Mouse (Mus musculus) heart, embryonic 14.5 days (tissue): ENCODE data around the gene Krt15. TPM values are rescaled to one million over a fixed set of nuclear protein-coding genes. Genes with fewer than 3 reads are reported as not detected.

Source experiments
- ATAC-seq: fragments of 200-750 bp; cut with Nextera tagmentation; 2 replicates; pipeline ENCODE4 v1.8.0; 2017; ENCODE audit warnings: low read depth, moderate TSS enrichment; ENCODE audit not compliant: insufficient number of reproducible peaks, insufficient read depth, low FRiP score
- H3K27ac ChIP-seq, 2 experiments: fragments of 200-500 bp in 1 of 2; fragments of 300-500 bp in 1 of 2; sonication (generic) in 1 of 2; replicated peaks in 1 of 2; 2 replicates each; pipeline ENCODE4 v1.5.1; 2012 to 2014; ENCODE audit warnings: low read depth in 2 of 2, low read length in 2 of 2, control low read depth in 1 of 2, mild to moderate bottlenecking in 1 of 2, mixed read lengths in 1 of 2; ENCODE audit not compliant: control insufficient read depth in 1 of 2, insufficient read depth in 1 of 2
- H3K27me3 ChIP-seq: fragments of 300-500 bp; sonication (generic); 2 replicates; pipeline ENCODE4 v1.6.1; 2014; ENCODE audit warnings: mild to moderate bottlenecking, low read length, control low read depth; ENCODE audit not compliant: control insufficient read depth, insufficient read depth
- H3K36me3 ChIP-seq: fragments of 300-500 bp; sonication (generic); 2 replicates; pipeline ENCODE4 v1.6.1; 2014; ENCODE audit warnings: mild to moderate bottlenecking, control low read depth, low read length, mixed read lengths; ENCODE audit not compliant: control insufficient read depth, insufficient read depth
- H3K4me1 ChIP-seq, 2 experiments: fragments of 200-500 bp in 1 of 2; fragments of 300-500 bp in 1 of 2; sonication (generic) in 1 of 2; 2 replicates each; pipeline ENCODE4 v1.6.1; 2012 to 2014; ENCODE audit warnings: low read length in 2 of 2, control low read depth in 1 of 2, mixed read lengths in 1 of 2; ENCODE audit not compliant: control insufficient read depth in 2 of 2, insufficient read depth in 2 of 2
- H3K4me2 ChIP-seq: fragments of 300-500 bp; sonication (generic); 2 replicates; pipeline ENCODE4 v1.6.1; 2014; ENCODE audit warnings: mild to moderate bottlenecking, low read length
- H3K4me3 ChIP-seq, 2 experiments: fragments of 200-500 bp in 1 of 2; fragments of 300-500 bp in 1 of 2; sonication (generic) in 1 of 2; 2 replicates each; pipeline ENCODE4 v1.5.1; 2012 to 2014; ENCODE audit warnings: low read length in 2 of 2, mild to moderate bottlenecking in 2 of 2, control low read depth in 1 of 2, low read depth in 1 of 2, moderate library complexity in 1 of 2; ENCODE audit not compliant: control insufficient read depth in 1 of 2, insufficient read depth in 1 of 2
- H3K9ac ChIP-seq: fragments of 300-500 bp; sonication (generic); 2 replicates; pipeline ENCODE4 v1.6.1; 2014; ENCODE audit warnings: mild to moderate bottlenecking, low read length
- H3K9me3 ChIP-seq: fragments of 300-500 bp; sonication (generic); 2 replicates; pipeline ENCODE4 v1.6.1; 2016; ENCODE audit warnings: low read length, control low read depth; ENCODE audit not compliant: control insufficient read depth
- WGBS: fragments of 180-500 bp; shearing (Covaris S2); extraction: QIAGEN DNeasy Blood & Tissue Kit; methylation state at CpG from one replicate; pipeline ENCODE4 v1.1.7; 2014; 5-methylcytosine and 5-hydroxymethylcytosine counted together
- polyA plus RNA-seq: library from polyadenylated mRNA; unstranded; fragments of >200 nt; fragmentation: Nextera tagmentation; extraction: Ambion mirVana; gene quantifications from 2 replicates; pipeline ENCODE4 v1.2.1, GENCODE M21; 2014

Gene Krt15
- polyA plus RNA-seq = 0.50 TPM in 1 of 2 replicates, not detected in the other

DNA sequence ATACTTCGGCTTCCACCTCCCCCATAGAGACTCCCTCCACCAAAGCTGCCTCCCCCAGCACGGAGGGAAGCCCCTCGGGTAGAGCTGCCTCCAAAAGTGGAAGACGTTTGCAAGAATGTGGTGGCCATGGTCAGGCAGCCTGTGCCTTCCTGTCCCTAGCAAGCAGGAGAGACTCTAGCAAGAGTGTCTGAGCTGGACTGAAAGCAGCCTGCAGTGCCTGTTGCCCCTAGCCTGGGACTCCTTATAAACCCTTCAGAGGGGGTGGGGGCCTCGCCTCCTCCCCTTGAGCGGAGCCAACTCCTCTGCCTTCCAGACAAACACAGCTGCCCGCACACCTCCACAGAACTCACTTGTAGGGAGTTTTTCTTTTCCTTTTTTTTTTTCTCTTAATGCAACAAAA lies at the start of gene Krt15:
Krt15 (minus strand) TSS at position 198 of the 400 bp plus-strand sequence.
- Histone ChIP-seq H3K4me3 (no peak within 1 kb of the TSS), H3K4me2 (no peak within 1 kb of the TSS), H3K9ac (no peak within 1 kb of the TSS), H3K27ac (no peak within 1 kb of the TSS), H3K36me3 (peaks cover 5% of the 10 kb centered on the region; the same call in 1 of the 2 replicates), H3K27me3 (peaks cover 10% of the 10 kb centered on the region), H3K4me1 (no peaks in the 10 kb centered on the region; a peak in 1 of 4 replicates), H3K9me3 (no peaks in the 10 kb centered on the region)
- WGBS = 51% methylated on average over 7 of the region's 7 CpGs
- ATAC-seq = no peak

GRCm38 (mm10) chr11:100181725-100182124 lies 46.0 kb upstream of the Krt15 start:
- Histone ChIP-seq H3K9me3 (no peaks in the 10 kb centered on the region), H3K4me1 (no peaks in the 10 kb centered on the region), H3K27ac (no peak overlapping the region), H3K4me3 (no peak overlapping the region), H3K36me3 (no peaks in the 10 kb centered on the region), H3K27me3 (no peaks in the 10 kb centered on the region), H3K9ac (no peak overlapping the region), H3K4me2 (no peak overlapping the region)
- WGBS = 57% methylated on average over 7 of the region's 7 CpGs
- no peak for ATAC-seq

DNA sequence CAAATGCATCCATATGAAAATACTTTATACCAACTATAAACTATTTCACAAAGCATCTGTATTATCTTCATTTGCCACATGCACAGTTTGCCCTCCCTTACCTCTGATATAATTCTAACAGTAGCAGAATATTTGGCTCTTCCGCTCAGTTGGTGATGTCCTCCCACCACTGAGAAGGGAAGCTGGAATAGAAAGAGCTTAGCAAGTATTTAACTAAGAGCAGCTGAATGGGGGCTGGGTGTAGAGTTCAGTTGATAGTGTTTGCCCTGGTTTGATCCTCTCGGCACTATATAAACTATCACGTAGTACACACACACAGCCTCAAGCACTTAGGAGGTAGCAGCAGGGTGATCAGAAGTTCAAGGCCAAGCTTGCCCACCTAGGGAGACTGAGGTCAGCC lies 43.5 kb upstream of the Krt15 start:
- H3K4me2 ChIP-seq = no peak overlapping the region
- no peaks in the 10 kb centered on the region for H3K9me3 ChIP-seq
- WGBS = 66% methylated on average over 3 of the region's 3 CpGs
- no peak overlapping the region for H3K9ac ChIP-seq
- H3K4me1 ChIP-seq = no peaks in the 10 kb centered on the region
- no peak overlapping the region for H3K27ac ChIP-seq
- no peaks in the 10 kb centered on the region for H3K36me3 ChIP-seq
- ATAC-seq = no peak
- H3K4me3 ChIP-seq = no peak overlapping the region
- H3K27me3 ChIP-seq = no peaks in the 10 kb centered on the region

DNA sequence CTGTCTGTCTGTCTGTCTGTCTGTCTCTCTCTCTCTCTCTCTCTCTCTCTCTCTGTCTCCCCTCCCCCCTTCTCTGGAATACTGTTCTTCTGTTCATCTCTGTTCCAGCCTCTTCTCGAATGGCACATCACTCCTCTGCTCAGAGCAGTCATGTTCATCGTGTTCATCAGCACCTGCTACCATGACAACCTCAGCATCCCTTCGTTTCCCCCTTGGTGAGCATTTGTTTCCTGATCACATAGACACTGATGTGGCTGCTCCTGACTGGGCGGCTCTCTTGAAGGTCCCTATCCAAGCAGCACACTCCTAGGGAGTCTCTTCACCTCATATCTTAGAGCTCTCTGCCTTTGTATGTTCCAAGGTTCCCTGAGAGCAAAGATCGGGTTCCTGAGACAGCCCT lies 42.6 kb upstream of the Krt15 start:
- no peaks in the 10 kb centered on the region for H3K4me1 ChIP-seq
- no peaks in the 10 kb centered on the region for H3K36me3 ChIP-seq
- 65% methylated on average over 5 of the region's 5 CpGs for WGBS
- H3K4me2 ChIP-seq = no peak overlapping the region
- no peak overlapping the region for H3K9ac ChIP-seq
- no peaks in the 10 kb centered on the region for H3K27me3 ChIP-seq
- no peak overlapping the region for H3K4me3 ChIP-seq
- H3K9me3 ChIP-seq = no peaks in the 10 kb centered on the region
- no peak for ATAC-seq
- H3K27ac ChIP-seq = no peak overlapping the region

GRCm38 (mm10) chr11:100176791-100177190 lies 41.1 kb upstream of the Krt15 start:
- H3K27ac ChIP-seq = no peak overlapping the region

DNA sequence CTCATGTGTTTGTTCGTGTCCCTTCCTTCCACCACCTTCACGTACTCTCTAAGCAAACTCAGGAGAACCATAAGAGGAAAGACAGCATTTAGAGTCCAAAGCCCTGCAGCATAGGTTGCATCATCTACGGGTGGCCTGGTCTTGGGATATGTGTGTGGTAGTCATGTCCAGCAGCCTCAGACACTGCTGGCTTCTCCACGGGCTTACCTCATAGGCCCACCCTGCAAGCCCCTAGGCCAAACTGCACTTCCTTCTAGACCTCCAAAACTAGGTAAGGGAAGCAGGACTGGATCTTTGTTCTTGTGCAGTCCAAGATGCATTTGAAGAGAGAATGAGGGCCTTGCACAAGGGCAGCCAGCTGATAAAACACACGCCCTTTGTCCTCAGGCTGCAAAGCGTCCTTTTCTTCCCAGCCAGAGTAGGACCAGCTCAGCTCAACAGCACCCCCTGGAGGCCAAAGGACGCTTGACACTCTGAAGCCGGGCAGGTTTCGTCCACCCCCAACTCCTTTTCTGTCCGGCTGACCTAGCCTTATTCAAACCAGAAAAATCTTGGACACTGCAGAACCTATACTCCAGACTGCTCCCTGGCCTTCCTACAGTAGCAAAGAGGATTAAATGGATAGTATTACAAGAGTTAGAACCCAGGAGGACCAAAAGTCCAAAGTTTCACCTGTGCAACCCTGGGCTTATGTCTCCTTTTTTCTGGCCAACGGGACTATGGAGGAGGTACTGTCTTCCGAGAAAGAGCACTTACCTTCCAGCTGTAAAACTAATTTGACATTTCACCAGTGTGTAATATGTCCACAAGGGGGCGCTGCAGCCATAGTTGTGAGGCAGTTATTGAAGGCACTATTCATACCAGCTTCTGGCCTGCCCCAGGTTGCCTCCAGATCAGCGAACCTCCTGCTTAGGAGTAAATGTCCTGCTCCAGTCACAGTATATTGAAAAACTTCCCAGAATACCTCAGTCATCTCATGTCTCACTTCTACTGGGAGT lies 33.3 kb upstream of the Krt15 start:
- Histone ChIP-seq H3K9ac (no peak overlapping the region), H3K4me3 (no peak overlapping the region), H3K27ac (no peak overlapping the region), H3K27me3 (no peaks in the 10 kb centered on the region), H3K36me3 (no peaks in the 10 kb centered on the region), H3K4me1 (peaks cover 15 to 21% of the 10 kb centered on the region in 2 experiments), H3K9me3 (no peaks in the 10 kb centered on the region), H3K4me2 (peak overlapping the region; percentile 28)
- WGBS = 30% methylated on average over 14 of the region's 14 CpGs
- no peak for ATAC-seq

More at GRCm38 (mm10) chr11:100176791-100177190, 41.1 kb upstream of the Krt15 start:
- Histone ChIP-seq H3K4me2 (no peak overlapping the region), H3K27me3 (no peaks in the 10 kb centered on the region), H3K36me3 (no peaks in the 10 kb centered on the region), H3K4me1 (no peaks in the 10 kb centered on the region), H3K9ac (no peak overlapping the region), H3K9me3 (no peaks in the 10 kb centered on the region), H3K4me3 (no peak overlapping the region)
- WGBS = 68% methylated on average over 9 of the region's 9 CpGs
- ATAC-seq = no peak

- peak; percentile 44; the same call in 1 of the 2 replicates for ATAC-seq
- 61% methylated on average over 8 of the region's 8 CpGs for WGBS
- Histone ChIP-seq H3K27ac (no peak overlapping the region), H3K4me1 (peaks cover 15 to 21% of the 10 kb centered on the region in 2 experiments), H3K36me3 (no peaks in the 10 kb centered on the region), H3K27me3 (no peaks in the 10 kb centered on the region), H3K9me3 (no peaks in the 10 kb centered on the region), H3K4me3 (no peak overlapping the region), H3K4me2 (no peak overlapping the region), H3K9ac (no peak overlapping the region)
These were observed 32.3 kb upstream of the Krt15 start for GRCm38 (mm10) chr11:100168071-100168470.
